Mouse (Mus musculus) testis, adult 2 months (tissue): ENCODE data around the gene Gsn.

Experiments
- CTCF ChIP-seq: fragments of 200-500 bp; IDR thresholded peaks from 2 replicates; pipeline ENCODE4 v1.5.1; 2012; ENCODE audit warnings: low read depth, mild to moderate bottlenecking, inconsistent platforms, low read length, moderate library complexity; ENCODE audit not compliant: control insufficient read depth, insufficient read depth, insufficient replicate concordance
- POLR2A ChIP-seq: fragments of 200-500 bp; IDR thresholded peaks from 2 replicates; pipeline ENCODE4 v1.6.1; 2012; ENCODE audit warnings: low read depth, mild to moderate bottlenecking, inconsistent platforms, low read length, moderate library complexity; ENCODE audit not compliant: control insufficient read depth

DNA sequence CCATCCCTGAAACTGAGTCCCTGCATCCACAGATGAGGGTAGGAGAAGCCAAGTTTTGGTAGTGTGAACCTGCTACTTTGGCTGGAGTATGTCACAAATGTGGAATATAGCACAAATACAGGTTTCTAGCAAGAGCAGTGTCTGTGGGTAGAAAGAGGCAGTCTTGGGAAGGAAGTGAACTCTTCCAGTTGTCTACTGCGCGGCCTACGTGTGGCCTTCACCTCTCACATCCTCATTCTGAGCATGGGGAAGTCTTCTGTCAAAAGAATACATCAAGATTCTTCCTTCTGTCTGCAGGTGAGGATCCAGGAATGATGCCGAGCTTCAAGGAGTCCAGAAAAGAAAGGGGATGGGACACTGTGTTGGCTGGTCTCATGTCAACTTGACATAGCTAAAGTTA, 2.4 kb upstream of the Gsn start:
- TF ChIP-seq CTCF (no peak), POLR2A (no peak)
